17 mouse cellular contexts compared by ENCODE assay signal in genomic region chr11:76405626-76406264, GRCm38 (mm10). TPM values are rescaled to one million over a fixed set of nuclear protein-coding genes. Genes with fewer than 3 reads are reported as not detected.
DNase-seq lines count a peak whose midpoint lies in the region; ATAC-seq lines count a peak whose summit lies in the region.
"Had no signal": no experiment of that assay in that cellular context is flagged by ENCODE, and none has a peak within 500 bp of the region (broad histone marks: within the 10 kb centered on the region; RNA-seq: fewer than 3 reads in every experiment).

No protein-coding gene starts in this region.

- no peak overlapping the region for H3K9ac ChIP-seq in neural tube, embryonic 11.5 days (ENCODE audit: low read length)
- H3K9ac ChIP-seq: forebrain, embryonic 12.5 days; limb, embryonic 15.5 days; liver, embryonic 14.5 days; neural tube, embryonic 15.5 days; stomach, embryonic 15.5 days had no signal

- H3K27me3 ChIP-seq in neural tube, embryonic 11.5 days (ENCODE audit: control insufficient read depth, insufficient read depth, low read length), result no peaks in the 10 kb centered on the region
- H3K27me3 ChIP-seq: limb, embryonic 15.5 days; Patski; stomach, embryonic 15.5 days had no signal

- no peaks in the 10 kb centered on the region for H3K36me3 ChIP-seq in neural tube, embryonic 11.5 days (ENCODE audit: control insufficient read depth, insufficient read depth, low read length)
- H3K36me3 ChIP-seq: forebrain, embryonic 12.5 days had no signal

- DNase-seq in cerebellum, adult 11-12 months, result peak; percentile 44
- no peak for DNase-seq in cerebellum, adult 18-20 months
- DNase-seq in neural tube, embryonic 11.5 days (ENCODE audit: low spot score), result no peak
- no peak for DNase-seq in neural tube, embryonic 10.5 days (ENCODE audit: extremely low spot score, low spot score)
- peak; percentile 58 for DNase-seq in induced T-regulatory cell, adult 2 months (ENCODE audit: low read depth)
- peak; percentile 32 to 33 for DNase-seq in thymus, postnatal 36 days
- no peak for DNase-seq in urinary bladder, postnatal 25 days (ENCODE audit: low spot score)
- no peak for DNase-seq in gastrocnemius, adult 18-20 months (ENCODE audit: low spot score)
- DNase-seq: layer of hippocampus, adult 9-11 months; midbrain, embryonic 14.5 days had no signal

- no peak overlapping the region for H3K4me2 ChIP-seq in neural tube, embryonic 11.5 days (ENCODE audit: low read depth)
- H3K4me2 ChIP-seq: limb, embryonic 15.5 days; stomach, embryonic 15.5 days had no signal

- H3K9me3 ChIP-seq in neural tube, embryonic 11.5 days (ENCODE audit: control insufficient read depth, low read length), result no peaks in the 10 kb centered on the region
- H3K9me3 ChIP-seq: forebrain, embryonic 12.5 days; limb, embryonic 15.5 days; neural tube, embryonic 15.5 days; stomach, embryonic 15.5 days had no signal

- H3K27ac ChIP-seq in neural tube, embryonic 11.5 days (ENCODE audit: low read depth, low read length), result no peak overlapping the region
- H3K27ac ChIP-seq: forebrain, embryonic 12.5 days; left cerebral cortex, adult 2 months; limb, embryonic 15.5 days; liver, embryonic 14.5 days; neural tube, embryonic 15.5 days; stomach, embryonic 15.5 days had no signal

- H3K4me3 ChIP-seq in neural tube, embryonic 11.5 days (ENCODE audit: low read depth, low read length), result no peak overlapping the region
- H3K4me3 ChIP-seq: left cerebral cortex, adult 2 months; neural tube, embryonic 15.5 days; stomach, embryonic 15.5 days had no signal

- WGBS in neural tube, embryonic 11.5 days, result 86% methylated on average over 5 of the region's 5 CpGs

- peak; percentile 6; the same call in 1 of the 2 replicates for ATAC-seq in neural tube, embryonic 11.5 days (ENCODE audit: insufficient read depth, low FRiP score, low TSS enrichment)

- H3K4me1 ChIP-seq in neural tube, embryonic 11.5 days (ENCODE audit: control insufficient read depth, insufficient read depth, low read length), result no peaks in the 10 kb centered on the region; the same call in 1 of the 2 replicates

RNA-seq across cellular contexts. Expression of gene Timm22, which starts 1.0 kb away (rescaled TPM):
- polyA plus RNA-seq in neural tube, embryonic 11.5 days (2014; fragmentation: Nextera tagmentation; extraction: Ambion mirVana), result 124 and 136 TPM in 2 replicates
- total RNA-seq in gastrocnemius, adult 18-20 months (2021), result 10 to 100 TPM; 32.5 to 41.9 TPM

RNA-seq across cellular contexts. Expression of gene Nxn, which starts 6.8 kb away (rescaled TPM):
- polyA plus RNA-seq in neural tube, embryonic 11.5 days (2014; fragmentation: Nextera tagmentation; extraction: Ambion mirVana), result 55.3 and 57.7 TPM in 2 replicates
- total RNA-seq in gastrocnemius, adult 18-20 months (2021), result 10 to 100 TPM; 37.4 to 48.7 TPM

Comparison
In these comparisons a context has a peak if more than half of its experiments do, and no peak if none do; other contexts are left out.
1. DNase-seq: peak in cerebellum, adult 11-12 months (single experiment), induced T-regulatory cell, adult 2 months (single experiment) and thymus, postnatal 36 days (2 of 2); none in cerebellum, adult 18-20 months (0 of 2), neural tube, embryonic 11.5 days (single experiment), neural tube, embryonic 10.5 days (single experiment), urinary bladder, postnatal 25 days (single experiment) and gastrocnemius, adult 18-20 months (single experiment).